Mouse (Mus musculus) cerebellum, adult 18-20 months (tissue): Measurements from ENCODE around the gene Nes.
A peak's percentile ranks its signal among the peaks of the same experiment; 100 is the strongest.

Experiments
- DNase-seq, 2 experiments: peaks; one replicate each; pipeline ENCODE4 v3.0.0; 2021

Nes gene

DNA sequence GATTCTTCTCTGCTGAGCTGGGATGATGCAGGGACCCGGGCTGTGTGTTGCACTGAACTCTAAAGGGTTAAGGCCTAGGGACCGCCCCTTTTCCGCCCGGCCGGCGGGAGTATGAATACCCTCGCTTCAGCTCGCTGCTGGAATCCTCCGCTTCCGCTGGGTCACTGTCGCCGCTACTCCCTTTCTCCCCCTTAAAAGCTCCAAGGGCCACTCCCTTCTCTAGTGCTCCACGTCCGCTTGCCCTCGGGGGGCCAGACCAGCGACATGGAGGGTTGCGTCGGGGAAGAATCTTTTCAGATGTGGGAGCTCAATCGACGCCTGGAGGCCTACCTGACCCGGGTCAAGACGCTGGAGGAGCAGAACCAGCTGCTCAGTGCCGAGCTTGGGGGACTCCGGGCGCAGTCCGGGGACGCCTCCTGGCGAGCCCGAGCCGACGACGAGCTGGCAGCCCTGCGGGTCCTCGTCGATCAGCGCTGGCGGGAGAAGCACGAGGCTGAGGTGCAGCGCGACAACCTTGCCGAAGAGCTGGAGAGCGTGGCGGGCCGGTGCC lies at the start of gene Nes:
Gene Nes (plus strand): TSS at position 140 of the 550 bp plus-strand sequence.
- DNase-seq, result no peak

DNA sequence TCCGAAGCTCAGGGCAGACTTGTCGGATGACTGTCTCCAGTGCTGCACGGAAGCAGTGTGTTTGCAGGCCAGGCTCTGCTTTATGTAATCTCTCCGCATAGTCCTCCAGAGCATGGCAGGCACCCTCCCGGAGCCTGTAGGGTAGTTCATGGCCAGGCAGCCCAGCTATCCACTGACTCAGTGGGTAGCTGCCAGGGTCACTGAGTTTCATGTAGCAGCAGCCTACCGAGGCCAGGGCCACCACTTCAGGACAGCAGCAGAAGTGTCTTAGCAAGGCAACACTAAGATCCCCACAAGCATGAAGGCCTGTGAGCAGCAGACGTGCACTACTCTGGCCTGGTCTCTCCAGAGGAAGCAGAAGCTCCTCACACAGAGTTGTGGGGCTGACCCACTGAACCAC lies 45.9 kb upstream of the Nes start:
- no peak for DNase-seq

DNA sequence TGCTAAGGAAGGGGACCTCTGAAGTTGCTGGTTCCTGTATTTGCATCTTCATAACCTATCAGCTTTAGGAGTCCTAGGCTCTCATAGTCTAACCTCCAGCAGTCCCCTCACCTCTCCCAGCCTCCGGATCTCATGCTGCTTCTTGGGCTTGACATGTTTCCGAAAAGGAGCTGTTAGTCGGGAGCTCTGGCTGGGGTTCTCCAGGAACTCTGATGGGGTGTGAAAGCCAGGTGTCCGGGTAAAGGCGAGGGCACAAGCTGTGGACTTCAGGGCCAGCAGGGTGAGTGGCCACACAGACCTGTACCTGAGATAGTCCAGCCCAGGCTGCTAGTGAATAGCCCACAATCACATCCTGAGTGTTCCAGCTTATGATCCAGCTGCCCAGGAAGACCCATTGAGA lies 43.4 kb upstream of the Nes start:
- DNase-seq, result no peak

DNA sequence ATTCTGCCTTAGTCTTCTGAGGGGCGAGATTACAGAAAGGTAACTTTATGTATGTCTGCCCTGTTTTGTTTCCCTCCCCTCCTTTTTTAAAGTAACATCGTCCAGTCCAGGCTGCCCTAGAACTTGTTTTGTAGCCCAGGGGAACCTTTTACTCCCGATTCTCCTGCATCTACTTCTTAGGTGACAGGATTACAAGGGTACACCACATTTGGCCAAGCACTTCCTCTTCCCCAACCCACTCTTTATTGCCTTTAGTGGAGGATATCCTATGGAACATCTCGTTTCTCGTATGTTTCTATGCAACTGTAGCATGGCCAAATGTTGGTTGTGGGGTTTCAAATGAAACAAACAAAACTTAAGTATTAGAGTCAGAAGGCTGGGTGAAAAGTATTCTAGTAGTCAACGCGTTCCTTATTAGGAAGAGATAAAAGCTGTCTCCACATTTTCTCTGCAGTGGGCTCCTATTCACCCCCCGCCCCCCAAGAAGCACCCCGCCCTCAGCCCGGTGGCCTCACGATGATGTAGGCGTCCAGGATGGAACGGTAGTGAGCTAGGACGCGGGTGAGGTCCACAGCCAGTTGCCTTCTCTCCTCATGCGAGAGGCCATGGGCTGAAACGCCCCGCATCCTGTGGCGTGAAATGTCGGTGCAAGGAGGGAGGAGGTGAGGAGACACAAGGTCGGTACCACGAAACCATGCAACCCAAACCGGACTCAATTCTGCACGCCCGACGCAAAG lies 41.4 kb upstream of the Nes start:
- DNase-seq, result no peak

DNA sequence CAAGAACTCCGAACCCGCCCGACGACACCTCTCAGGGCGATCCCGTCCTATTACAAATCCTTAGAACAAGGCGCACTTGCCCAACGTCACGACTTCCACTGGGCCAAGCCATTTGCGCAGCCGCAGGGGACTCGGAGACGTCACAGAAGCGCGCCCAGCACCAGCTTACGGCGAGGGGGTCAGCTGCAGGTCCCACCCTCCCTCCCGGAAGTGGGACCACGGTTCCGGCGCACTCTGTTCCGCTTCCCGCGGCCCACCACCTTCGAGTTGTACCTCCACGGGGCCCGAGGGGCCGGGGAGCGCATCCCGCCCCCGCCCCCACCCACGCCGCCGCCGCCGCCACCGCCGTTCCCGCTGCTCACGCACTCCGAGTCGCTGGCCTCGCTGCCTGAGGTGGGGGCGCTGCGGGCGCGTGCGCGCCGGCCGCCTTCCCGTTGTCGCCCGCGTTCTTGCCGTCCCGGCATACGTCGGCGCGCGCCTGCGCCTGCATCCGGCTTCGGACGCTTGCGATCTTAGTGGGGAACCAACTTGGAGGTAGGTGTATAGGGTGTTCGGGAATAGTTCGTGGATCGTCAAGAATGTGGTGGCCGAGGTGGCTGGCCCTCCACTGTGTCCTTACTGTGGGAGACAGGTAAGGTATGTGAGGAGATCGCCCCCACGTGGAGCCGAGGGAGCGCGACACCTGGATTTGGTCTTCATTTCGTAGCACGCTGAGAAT lies 40.6 kb upstream of the Nes start, which contains the start of the genes Isg20l2 and Rrnad1:
Gene Isg20l2 (plus strand): TSS at position 237 of the 718 bp plus-strand sequence.
Gene Rrnad1 (minus strand): TSS at position 640 of the 718 bp plus-strand sequence.
- peak; percentile 97 to 98 for DNase-seq

DNA sequence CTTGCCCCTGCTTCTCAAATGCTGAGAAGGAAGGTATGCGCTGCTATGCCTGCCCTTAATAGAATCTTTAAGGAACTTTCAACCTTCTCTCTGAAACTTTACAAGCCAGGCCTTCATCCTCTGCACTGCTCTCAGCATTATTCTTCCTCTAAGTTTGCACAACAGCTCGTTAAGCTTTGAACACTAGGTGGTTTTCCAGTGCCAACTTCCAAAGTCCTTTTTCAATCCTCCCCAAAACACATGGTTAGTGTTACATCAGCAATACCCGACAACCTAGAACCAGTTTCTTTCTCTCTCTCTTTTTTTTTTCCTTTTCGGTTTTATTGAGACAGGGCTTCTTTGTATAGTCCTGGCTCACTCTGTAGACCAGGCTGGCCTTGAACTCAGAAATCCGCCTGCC lies 36.9 kb upstream of the Nes start:
- DNase-seq, result no peak

DNA sequence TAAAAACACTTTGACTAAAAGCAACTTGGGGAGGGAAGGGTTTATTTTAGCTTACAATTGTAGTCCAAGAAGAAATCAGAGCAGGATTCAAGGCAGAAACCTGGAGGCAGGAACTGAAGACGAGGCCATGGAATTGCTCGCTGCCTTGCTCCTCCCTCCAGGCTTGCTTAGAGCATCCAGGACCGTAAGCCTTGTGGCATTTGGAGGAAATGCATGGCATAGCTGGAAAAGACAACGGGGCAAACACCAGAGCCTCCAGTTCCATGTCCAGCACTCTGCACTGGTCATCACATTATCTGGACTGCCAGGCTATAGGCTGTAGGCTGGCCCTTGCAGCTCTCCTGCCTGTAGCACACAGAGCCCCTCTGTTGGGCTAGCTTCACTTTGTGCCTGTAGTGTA lies 36.4 kb upstream of the Nes start:
- no peak for DNase-seq

DNA sequence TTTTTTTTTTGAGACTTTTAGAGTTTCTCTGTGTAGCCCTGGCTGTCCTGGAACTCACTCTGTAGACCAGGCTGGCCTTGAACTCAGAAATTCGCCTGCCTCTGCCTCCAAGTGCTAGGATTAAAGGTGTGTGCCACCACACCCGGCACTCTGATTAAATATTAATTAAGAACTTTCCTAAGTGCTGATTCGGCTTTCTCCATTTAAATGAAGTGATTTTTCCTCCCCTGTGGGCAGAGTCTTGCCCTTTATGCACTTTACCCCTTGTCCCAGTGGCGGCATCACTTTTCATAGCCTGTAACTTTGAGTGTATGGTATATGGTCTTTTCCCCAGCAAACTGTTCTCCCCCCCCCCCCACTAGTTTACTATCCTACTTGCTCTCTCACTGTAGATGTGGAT lies 35.7 kb upstream of the Nes start:
- no peak for DNase-seq

DNA sequence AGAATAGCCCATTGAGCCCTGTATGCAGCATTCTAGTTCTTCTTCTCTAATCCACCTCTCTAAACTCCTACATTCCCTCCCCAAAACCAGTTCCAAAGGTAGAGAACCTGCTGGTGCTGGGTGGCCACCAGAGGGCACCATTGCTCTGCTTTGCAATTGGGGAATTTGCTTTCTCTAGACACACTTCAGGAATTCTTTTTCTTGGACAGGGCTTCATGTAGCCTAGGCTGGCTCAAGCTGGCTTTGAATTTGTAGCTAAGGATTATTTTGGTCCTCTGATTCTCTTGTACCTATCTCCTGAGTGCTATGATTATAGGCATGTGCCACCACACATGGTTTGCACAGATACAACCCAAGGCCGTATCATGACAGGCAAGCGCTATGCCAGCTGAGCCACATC lies 35.1 kb upstream of the Nes start:
- peak; percentile 80 to 84 for DNase-seq

DNA sequence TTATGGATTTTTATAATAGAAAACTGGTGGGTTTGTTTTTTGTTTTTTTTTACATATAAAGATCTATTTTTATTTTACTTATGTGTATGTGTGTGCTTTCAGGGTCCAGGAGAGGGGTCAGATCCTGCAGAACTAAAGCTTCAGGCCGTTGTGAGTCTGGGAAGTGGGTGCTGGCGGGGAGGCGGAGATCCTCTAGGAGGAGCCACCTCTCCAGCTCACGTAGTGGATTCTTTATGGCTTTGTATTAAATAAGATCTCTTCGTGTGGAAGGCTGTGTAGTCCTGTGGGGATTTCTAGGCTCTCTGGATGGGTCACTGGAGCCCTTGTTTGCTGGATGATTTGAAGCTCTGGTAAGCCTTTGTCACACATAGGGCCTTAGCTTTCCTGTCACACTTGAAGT lies 30.3 kb upstream of the Nes start:
- no peak for DNase-seq

DNA sequence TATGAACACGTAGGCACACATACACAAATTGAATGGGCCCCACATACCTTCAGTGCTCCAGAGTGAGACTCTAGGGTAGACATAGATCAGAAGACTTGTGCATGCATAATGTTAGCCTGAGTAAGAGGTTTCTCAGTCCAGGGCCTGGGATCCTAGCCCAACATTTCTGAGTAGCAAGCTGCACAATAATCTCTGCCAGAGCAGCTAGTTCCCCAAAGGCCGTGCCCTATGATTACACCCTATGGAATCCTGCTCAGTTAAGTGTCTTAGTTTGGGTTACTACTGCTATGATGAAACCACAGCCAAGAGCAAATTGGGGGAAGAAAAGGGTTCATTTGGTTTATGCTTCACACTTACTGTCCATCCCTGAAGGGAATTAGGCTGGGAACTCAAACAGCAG lies 28.4 kb upstream of the Nes start:
- no peak for DNase-seq

DNA sequence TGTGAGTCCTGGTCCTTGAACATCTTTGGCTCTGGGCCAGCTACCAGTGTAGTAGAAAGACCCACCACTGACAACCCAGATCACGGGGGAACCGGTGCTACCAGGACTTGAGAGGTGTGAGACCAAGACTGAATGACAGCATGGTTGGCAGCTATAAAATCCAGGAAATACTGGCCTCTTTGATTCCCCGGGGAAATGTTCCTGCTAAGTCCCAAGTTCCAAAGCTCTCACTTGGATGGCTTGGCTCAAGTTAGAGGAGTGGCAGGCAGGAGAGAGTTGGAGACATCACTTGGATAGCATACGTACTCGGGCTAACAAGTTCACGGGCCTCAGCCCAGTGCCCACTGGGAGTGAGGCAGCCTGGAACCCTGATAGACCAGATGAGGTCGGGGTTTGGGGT lies 27.3 kb upstream of the Nes start:
- DNase-seq, result no peak

DNA sequence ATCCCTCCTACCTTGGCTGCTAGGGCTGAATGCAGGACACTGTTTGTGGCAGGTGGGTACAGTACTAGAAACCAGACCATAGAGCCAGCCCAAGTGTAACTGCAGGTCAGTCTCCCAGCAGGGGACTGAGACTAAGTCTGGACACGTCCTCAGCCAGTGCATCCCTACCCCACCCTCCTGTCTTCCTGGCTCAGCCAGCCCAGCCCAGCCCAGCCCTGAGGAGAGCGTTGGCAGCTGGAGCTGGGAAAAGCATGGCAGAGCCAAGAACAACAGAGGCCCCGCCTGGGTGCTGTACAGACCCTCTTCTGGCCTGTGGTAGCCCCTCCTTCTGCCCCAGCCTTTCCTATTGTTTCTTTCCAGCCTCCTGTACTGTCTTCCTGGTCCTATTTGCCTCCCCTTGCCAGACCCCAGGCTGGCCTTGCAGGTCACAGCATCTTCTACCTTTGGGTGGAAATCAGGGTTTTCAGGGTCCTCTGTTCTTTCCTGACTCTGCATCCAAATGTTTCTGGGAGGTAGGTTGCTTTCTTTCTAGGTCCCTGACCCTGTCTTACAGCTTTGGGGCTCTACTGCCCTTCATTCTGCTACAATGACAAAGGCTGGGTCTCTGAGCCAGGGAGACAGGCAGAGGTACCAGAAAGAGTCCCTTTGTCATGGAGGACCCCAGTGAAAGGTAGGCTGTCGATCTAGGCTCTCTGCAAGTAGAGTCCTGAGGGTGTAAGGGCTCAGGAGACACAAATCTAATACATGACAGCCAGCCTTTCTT lies 25.9 kb upstream of the Nes start:
- no peak for DNase-seq

DNA sequence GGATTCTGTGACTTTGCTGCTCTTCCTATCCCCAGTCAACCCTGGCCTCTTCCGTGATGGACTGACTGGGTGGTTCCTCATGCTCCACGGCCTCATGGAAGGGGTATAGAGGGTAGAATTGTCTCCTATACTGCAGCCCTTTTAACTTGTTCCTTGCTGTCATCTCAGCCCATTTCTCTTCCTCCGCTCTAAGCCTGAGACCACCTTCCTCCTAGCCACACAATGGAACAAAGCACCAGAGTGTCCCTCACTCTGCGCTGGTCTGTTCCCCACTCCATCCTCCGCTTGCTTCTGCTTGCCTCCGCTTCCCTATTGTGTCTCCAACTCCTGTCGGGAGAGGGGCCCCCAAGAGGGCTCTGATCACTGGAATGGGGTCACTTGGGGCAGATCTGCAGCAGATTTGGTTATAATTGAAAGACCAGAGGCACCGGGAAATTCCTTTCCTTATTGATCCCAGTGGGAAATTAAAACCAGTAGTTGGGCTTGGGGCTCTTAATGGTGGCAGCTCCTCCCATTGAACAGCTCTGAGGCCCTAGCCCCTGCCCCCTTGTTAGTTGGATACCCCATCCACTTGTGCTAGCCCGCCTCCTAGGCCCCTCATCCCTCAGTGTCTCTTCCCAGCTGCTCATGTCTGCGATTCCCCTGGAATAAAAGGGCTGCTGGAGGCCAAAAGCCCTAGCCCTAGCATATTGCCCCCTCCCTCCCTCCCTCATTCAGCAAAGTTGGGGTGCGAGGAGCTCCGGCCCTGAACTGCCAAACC lies 24.9 kb upstream of the Nes start:
- no peak for DNase-seq

DNA sequence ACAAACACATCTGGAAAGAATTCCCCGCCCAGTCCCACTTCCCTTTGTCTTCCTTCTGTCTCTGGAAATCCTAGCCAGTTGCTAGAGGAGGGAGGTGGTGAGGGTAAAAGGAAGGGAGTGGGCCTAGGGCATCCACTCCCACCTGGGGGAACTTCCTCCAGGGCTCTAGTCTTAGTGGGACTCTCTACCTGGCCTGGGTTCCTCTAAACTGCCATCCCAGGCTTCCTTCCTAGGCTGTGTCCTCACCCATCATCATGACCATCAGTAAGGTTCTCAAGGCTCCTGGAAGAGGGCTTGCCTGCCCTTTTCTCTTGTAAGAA lies 24.4 kb upstream of the Nes start:
- no peak for DNase-seq

DNA sequence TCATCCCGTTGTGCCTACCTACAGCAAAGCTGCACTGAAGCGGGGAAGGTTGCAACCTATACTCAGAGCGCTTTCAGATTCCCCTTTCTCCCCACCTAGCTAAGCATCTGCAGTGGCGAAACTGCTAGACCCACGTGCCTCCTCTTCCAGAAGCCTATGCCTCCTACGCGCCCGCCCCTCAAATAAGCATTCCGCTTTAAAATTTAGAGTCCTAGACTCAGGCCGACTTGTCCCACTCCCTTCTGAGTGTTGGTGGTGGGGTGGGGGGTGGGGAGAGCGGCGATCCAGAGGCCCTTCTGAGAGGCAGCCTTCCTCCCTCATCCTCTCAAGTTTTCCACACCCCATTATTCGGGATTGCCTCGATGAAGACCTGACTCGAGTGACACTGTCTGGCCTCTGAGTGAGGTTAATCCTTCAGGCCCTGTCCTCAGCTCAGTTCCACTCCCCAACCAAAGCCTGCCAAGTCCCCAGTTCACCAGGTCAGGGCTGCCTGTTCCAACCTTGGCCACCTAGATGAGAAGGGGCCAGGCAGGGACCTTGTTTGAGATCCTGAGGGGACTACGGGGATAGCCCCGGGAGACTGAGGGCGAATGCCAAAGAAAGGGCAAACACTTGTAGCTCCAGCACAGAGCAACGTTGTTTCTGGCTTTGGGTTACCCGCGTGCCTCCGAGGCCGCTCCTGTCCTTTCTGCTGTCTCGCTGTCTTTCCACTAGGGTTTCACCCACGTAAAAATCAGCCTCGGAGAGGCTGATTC lies 23.6 kb upstream of the Nes start:
- DNase-seq, result no peak

DNA sequence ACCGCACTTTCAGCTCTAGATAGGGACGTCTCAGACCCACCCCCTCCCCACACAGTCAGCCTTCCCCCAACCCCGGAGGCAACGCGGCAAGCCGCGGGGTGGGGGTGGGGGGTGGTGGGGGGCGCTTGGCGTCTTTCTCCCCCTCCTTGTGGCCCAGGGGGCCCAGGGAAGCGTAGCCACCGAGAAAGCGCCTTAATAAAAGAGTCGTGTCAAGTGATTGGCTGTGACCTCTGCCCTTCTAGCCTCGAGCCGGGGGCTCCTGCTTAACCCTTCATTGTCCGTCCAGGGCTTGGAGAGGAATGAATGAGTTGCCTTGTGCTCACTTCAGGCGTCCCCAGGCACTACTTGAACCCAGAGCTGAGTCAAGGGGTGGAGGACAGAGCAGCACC lies 23.1 kb upstream of the Nes start:
- no peak for DNase-seq

DNA sequence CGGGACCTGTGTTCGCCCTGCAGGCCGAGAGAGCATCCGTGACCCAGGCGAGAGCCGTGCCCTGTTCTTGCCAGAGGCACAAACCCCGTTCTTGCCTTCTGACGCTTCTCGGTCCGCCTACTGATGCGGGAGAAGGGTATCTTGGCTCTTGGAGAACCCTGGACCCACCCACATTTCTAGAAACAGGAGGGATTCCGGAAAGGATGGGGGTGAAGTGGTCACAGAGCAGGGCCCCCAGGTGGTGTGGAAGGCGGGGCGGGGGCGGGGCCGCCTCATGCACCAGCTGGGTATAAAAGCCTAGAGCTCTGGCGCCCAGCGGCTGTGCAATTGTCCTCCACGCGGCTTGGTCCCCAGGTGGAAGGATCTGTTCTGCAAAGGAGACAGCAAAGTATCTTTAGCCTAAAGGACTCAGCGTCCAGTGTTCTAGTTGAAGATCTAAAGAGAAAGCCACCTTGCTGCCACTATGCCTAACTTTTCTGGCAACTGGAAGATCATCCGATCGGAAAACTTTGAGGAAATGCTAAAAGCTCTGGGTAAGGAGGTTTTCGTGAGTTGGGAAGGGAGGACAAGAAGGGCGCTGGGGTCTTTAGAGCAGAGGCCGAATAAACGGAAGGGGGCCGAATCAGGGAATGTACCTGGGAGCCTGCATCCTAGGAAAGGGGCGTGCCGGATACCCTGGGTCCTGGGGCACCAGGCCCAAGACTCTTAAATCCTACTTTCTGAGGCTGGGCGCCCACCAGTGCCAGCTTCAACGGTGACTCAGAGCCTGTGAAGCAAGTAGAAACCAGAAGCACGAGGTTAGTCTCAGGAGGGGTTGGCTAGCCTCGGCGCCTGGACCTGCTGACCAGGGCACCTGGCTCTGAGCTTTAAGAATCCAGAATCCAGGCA lies 22.3 kb upstream of the Nes start, which contains the start of gene Crabp2:
Gene Crabp2 (plus strand): TSS at position 289 of the 888 bp plus-strand sequence.
- no peak for DNase-seq

DNA sequence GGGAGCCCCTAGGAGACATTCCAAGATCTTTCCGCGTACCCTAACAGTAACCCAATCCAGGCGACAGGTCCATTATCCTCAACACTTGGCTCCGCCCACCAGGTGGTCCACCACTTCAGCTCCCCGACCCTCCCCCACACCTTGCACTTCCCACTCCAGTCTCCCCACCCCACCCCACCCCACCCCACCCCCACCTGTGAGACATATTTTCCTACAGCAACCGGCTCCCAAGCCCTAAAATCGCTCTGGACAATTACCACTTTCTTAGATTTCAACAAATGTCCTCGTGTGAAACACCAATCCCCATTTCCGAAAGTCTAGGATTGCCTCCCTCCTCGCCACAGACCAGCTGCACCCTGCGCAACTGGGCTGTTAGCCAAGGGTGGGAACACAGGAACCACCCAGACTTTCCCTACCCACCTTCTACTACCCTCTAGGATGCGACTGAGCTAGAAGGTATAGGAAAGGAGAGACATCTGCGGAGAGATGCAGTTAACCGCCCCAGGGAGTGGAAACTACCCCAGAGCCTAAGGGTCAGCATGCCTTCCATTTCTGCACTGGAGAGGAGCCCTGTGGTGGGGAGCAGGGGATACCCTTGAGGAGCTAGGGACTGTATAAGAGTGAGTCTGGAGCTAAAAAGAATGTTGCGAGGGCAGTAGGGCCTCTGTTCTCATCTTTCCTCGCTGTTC lies 21.5 kb upstream of the Nes start:
- DNase-seq, result no peak

DNA sequence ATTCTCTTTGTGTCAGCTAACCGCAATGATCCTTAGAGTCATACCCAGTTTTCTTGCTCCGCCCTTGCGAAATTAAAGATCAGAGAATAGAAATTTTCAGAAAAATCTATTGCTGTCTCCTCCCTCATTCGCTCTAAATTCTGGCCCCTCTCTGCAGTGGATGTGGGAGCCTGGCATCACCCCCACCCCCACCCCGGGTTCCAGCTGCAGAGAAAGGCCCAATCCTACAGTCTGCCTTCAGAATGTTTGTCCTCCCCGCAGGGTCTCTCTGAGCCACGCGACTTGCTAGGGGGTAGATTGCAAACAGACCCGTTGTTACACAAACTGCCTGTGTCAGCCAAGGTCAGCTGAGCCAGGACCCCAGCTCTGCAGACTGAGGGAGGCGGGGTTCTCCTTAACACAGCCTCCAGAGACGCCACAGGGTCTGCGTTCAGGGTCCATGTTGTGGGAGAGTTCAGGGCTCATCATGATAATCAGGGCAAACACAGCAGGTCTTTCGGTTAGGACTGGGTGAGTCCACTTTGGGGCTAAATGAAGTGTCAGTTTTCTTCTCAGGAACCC lies 20.8 kb upstream of the Nes start:
- no peak for DNase-seq
